Mouse (Mus musculus) sigmoid colon, adult 10 weeks (tissue): Measurements from ENCODE around the gene Vdac1. TPM values are rescaled to one million over a fixed set of nuclear protein-coding genes. Genes with fewer than 3 reads are reported as not detected.

Experiments
- polyA plus RNA-seq: library from polyadenylated mRNA; stranded (reverse); fragments of 350-450 nt; fragmentation: Illumina TruSeq; extraction: RNeasy Lipid Tissue Mini Kit (QIAGEN cat#74804); gene quantifications from one replicate; pipeline ENCODE4 v1.2.3, GENCODE M21; 2014; ENCODE audit warnings: low read depth, low replicate concordance

Vdac1 gene
- 377 TPM for polyA plus RNA-seq

DNA sequence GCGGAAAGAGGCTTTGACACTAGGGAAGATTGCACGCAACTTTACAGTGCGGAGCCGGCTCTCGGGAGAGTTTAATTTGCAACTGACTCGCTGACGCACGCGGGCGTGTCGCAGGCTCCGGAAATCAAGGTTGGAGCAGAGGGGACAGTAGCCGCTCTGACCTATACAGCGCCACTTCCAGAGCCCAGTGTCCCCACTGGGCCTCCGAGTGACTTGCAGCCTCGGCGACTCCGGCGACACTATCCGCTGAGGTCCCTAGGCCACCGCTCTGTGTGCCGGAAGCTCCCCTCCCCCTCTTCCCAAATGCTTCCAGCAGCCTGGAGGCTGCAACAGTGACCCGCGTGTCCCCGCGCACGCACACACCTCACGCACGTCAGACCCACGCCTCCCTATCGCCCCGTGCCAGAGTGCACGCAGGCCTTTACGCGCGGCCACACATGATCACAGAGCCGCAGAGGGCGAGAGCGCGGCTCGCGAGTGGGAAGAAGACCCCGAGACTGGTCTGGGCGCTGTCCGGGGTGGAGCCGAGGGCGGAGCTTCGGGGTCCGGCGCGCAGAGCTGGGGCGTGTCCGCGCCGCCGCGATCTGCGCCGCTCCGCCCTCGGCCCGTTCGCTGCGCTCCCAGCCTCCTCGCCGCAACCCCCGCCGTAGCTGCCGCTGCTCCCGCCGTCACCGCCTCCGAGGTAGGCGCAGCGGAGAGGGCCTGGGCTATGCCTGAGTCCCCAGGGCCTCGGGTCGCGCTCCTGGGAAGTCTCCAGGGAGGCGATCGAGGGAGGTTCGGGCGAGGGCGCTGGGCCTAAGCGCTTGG is at the start of gene Vdac1:
Gene Vdac1, plus strand, starts transcription at position 390 of the 807 bp plus-strand sequence.

DNA sequence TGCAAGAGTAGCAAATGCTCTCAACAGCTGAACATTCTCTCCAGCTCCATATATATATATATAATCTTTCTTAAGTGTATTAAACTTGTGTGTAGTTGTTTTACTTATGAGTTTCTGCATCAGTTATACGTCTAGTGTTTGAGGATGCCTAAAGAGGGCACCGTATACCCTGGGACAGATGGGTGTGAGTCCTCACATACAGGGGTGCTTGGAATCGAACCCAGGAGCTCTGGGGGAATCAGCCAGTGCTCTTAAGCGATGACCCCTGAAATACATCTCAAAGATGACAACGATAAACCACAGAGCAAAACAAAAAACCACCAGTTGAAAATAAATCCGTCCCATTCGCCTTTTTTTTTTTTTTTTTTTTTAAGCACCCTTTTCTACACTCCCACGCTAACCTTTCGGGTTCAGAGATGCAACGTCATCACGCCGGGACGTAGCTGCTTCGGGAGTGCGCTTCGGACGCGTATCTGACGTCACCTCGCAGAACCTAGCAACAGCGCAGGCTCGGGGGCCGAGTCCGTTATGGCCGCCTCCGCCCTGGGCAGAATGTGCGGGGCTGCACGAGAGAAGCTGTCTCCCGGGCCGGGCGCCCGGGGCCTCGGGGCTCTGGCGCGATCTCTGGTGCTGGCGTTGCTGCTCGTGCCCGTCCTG is 35.4 kb downstream of the Vdac1 start, which contains the start of gene 9530068E07Rik:
Gene 9530068E07Rik, plus strand, starts transcription at position 489 of the 657 bp plus-strand sequence.

Other genes with a start within 250 kb of the Vdac1 start
- gene Olfr1373, start 215.3 kb upstream of the Vdac1 start, polyA plus RNA-seq = not detected
- not detected for gene Olfr1371, start 146.9 kb upstream of the Vdac1 start, polyA plus RNA-seq
- gene Skp1a, start 128.9 kb upstream of the Vdac1 start, polyA plus RNA-seq = 747 TPM
- 6.0 TPM for gene Tcf7, start 77.8 kb upstream of the Vdac1 start, polyA plus RNA-seq
- 135 TPM for gene 9530068E07Rik, start 35.6 kb downstream of the Vdac1 start, polyA plus RNA-seq